Mouse (Mus musculus) hindlimb bud, embryonic 11.5 days (tissue): ENCODE measurements at regions not wholly inside any gene's neighbourhood (a gene's known extent, or its start where the extent isn't known, plus 50 kb on each side); places are given as distances from the start of the nearest gene placed in this dataset.

Experiments used
- DNase-seq: peaks from one replicate; pipeline ENCODE4 v3.0.0-alpha.2; 2012; ENCODE audit warnings: low read depth, low spot score; ENCODE audit errors: extremely low spot score

- no peak for DNase-seq
Observed at GRCm38 (mm10) chr1:4671237-4672019, 136.3 kb upstream of the Gm37988 start.

DNA sequence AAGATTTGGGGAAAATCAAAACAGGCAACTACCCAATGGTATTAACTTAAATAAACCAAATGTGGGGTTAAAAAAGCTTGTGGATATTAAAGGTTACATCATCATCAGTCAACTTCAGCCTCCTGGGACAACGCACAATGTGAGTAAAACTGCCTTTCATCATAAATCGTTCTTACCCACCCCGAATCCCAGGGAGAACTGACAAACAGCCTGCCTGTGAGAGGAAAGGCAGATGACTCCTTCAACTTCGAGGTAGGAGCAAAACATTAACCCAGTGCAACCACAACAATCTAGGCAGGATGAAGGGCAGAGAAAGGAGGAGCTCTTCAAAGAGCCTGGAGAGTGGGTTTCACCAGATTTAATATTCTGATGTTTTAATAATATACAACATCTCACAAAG lies 135.3 kb upstream of the Gm37988 start:
- no peak for DNase-seq

GRCm38 (mm10) chr1:4687605-4688004 lies 120.1 kb upstream of the Gm37988 start:
- no peak for DNase-seq

- DNase-seq, result no peak
Observed at GRCm38 (mm10) chr1:4689096-4689495, 118.6 kb upstream of the Gm37988 start.

- DNase-seq, result no peak
Observed at GRCm38 (mm10) chr1:4703316-4703715, 104.4 kb upstream of the Gm37988 start.

DNA sequence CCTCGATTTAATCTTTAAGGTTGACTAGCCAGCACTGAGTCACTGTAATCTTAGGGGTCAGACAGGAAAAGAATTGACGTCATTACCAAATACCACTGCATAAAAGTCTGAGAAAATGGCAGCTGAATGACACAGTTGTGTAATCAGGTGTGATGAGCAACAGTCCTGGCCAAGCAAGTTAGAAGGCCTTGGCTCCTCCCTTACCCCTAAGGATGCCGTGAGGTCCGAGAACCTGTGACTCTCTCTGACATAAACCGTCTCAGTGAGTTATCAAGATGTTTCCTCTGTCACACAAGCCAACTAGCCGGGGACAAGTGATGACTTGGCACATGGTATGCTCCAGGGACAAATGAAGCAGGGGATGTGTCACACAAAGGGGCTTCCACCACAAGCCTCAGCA lies 101.5 kb upstream of the Gm37988 start:
- no peak for DNase-seq

DNA sequence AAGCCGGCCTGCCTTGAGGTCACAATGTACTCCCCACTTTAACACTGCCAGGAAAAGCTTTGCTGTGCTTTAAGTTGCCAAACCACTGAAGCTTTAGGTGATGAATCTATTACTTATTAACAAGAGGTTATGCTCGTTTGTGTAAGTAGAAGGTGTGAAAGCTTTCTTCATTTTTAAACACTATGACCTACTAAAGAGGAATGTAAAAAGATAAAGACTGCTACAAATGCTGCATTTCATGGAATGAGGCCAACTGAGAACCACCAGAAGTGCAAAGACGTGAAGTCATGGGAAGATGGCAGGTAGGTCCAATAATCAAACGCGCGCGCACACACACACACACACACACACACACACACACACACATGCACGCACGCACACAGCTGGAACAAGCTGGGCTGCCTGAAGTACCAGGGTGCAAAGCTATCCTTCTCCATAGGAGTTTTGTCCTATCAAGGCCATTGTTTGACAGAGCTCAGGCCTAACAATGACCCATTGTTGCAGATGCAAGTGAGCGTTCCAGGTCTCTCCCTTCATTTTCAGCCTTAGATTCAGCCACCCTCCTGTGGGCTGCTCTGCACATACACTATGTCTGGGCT lies 85.3 kb upstream of the Gm37988 start:
- no peak for DNase-seq
